Mouse (Mus musculus) cortical plate, adult 2 months (tissue): ENCODE results near the gene Gjc1. TPM values are rescaled to one million over a fixed set of nuclear protein-coding genes. Genes with fewer than 3 reads are reported as not detected.
A peak's percentile ranks its signal among the peaks of the same experiment; 100 is the strongest.

ENCODE experiments used
- H3K27ac ChIP-seq: fragments of 200-500 bp; 2 replicates; pipeline ENCODE4 v1.5.1; 2012; ENCODE audit warnings: low read length, control low read depth, inconsistent platforms; ENCODE audit not compliant: insufficient read depth
- H3K4me1 ChIP-seq: fragments of 200-500 bp; 2 replicates; pipeline ENCODE4 v1.6.1; 2011; ENCODE audit warnings: low read length; ENCODE audit not compliant: control insufficient read depth, insufficient read depth
- H3K4me3 ChIP-seq: fragments of 200-500 bp; 2 replicates; pipeline ENCODE4 v1.5.1; 2011; ENCODE audit warnings: mild to moderate bottlenecking, low read length, control low read depth; ENCODE audit not compliant: insufficient read depth
- CTCF ChIP-seq: fragments of 200-500 bp; IDR thresholded peaks from 2 replicates; pipeline ENCODE4 v1.5.1; 2011; ENCODE audit warnings: mild to moderate bottlenecking, control low read depth, low read length; ENCODE audit not compliant: insufficient read depth; ENCODE audit errors: extremely low read depth
- POLR2A ChIP-seq: fragments of 200-500 bp; IDR thresholded peaks from 2 replicates; pipeline ENCODE4 v1.6.1; 2011; ENCODE audit warnings: mild to moderate bottlenecking, low read length, control low read depth; ENCODE audit not compliant: insufficient read depth; ENCODE audit errors: extremely low read depth
- polyA plus RNA-seq: library from polyadenylated mRNA; depleted of rRNA; stranded (reverse); fragments of >200 nt; gene quantifications from 2 replicates; pipeline ENCODE4 v1.2.3, GENCODE M21; 2012

The Gjc1 gene
- polyA plus RNA-seq, 1 experiment: 7.6 TPM

- TF ChIP-seq CTCF: peak; percentile 92
- peak; percentile 18; the same call in 1 of the 2 replicates for TF ChIP-seq POLR2A
- Histone ChIP-seq H3K4me1 (peaks cover 8% of the 10 kb centered on the region; the same call in 1 of the 2 replicates), H3K27ac (no peak overlapping the region)
These were observed 45.5 kb downstream of the Gjc1 start for GRCm38 (mm10) chr11:102773713-102774611.

GRCm38 (mm10) chr11:102772771-102773700, 46.5 kb downstream of the Gjc1 start:
- no peak overlapping the region for H3K27ac ChIP-seq
- H3K4me1 ChIP-seq: peaks cover 8% of the 10 kb centered on the region; the same call in 1 of the 2 replicates
- no peak overlapping the region for H3K4me3 ChIP-seq
- TF ChIP-seq CTCF: no peak
- no peak for TF ChIP-seq POLR2A

More at GRCm38 (mm10) chr11:102773713-102774611, 45.5 kb downstream of the Gjc1 start:
- H3K4me3 ChIP-seq: peak overlapping the region; percentile 14

- Histone ChIP-seq H3K27ac (no peak overlapping the region), H3K4me1 (peaks cover 9% of the 10 kb centered on the region), H3K4me3 (no peak overlapping the region)
- TF ChIP-seq CTCF (no peak), POLR2A (no peak)
These were observed 47.4 kb downstream of the Gjc1 start for GRCm38 (mm10) chr11:102771916-102772714.

- Histone ChIP-seq H3K27ac (no peak overlapping the region), H3K4me3 (no peak overlapping the region), H3K4me1 (peaks cover 9% of the 10 kb centered on the region)
- TF ChIP-seq POLR2A (no peak), CTCF (no peak)
These were observed 48.7 kb downstream of the Gjc1 start for GRCm38 (mm10) chr11:102770662-102771435.

- no peak overlapping the region for H3K27ac ChIP-seq
- peaks cover 9% of the 10 kb centered on the region for H3K4me1 ChIP-seq
- H3K4me3 ChIP-seq: no peak overlapping the region
- TF ChIP-seq CTCF (no peak), POLR2A (no peak; the same call in 1 of the 2 replicates)
These were observed 49.4 kb downstream of the Gjc1 start for GRCm38 (mm10) chr11:102769993-102770661.

GRCm38 (mm10) chr11:102769141-102769540, 50.4 kb downstream of the Gjc1 start:
- TF ChIP-seq POLR2A (no peak), CTCF (no peak)

GRCm38 (mm10) chr11:102767055-102767670, 52.3 kb downstream of the Gjc1 start:
- Histone ChIP-seq H3K4me1 (peaks cover 9% of the 10 kb centered on the region), H3K4me3 (no peak overlapping the region), H3K27ac (no peak overlapping the region)
- no peak for TF ChIP-seq CTCF
- no peak for TF ChIP-seq POLR2A

More at GRCm38 (mm10) chr11:102769141-102769540, 50.4 kb downstream of the Gjc1 start:
- H3K4me1 ChIP-seq: peaks cover 9% of the 10 kb centered on the region
- H3K4me3 ChIP-seq: no peak overlapping the region
- no peak overlapping the region for H3K27ac ChIP-seq

GRCm38 (mm10) chr11:102765416-102765815, 54.1 kb downstream of the Gjc1 start:
- Histone ChIP-seq H3K4me1 (peaks cover 7% of the 10 kb centered on the region), H3K4me3 (no peak overlapping the region), H3K27ac (no peak overlapping the region)
- TF ChIP-seq CTCF: no peak
- TF ChIP-seq POLR2A: no peak
